Mouse (Mus musculus) colon, adult 2 months (tissue): ENCODE measurements around the gene Galnt3. TPM values are rescaled to one million over a fixed set of nuclear protein-coding genes. Genes with fewer than 3 reads are reported as not detected.

Experiments used
- polyA plus RNA-seq: library from polyadenylated mRNA; depleted of rRNA; stranded (reverse); fragments of >200 nt; gene quantifications from 2 replicates; pipeline ENCODE4 v1.2.3, GENCODE M21; 2012; rRNA removed

Galnt3 gene
- polyA plus RNA-seq, result 13.0 and 13.6 TPM in 2 replicates

DNA sequence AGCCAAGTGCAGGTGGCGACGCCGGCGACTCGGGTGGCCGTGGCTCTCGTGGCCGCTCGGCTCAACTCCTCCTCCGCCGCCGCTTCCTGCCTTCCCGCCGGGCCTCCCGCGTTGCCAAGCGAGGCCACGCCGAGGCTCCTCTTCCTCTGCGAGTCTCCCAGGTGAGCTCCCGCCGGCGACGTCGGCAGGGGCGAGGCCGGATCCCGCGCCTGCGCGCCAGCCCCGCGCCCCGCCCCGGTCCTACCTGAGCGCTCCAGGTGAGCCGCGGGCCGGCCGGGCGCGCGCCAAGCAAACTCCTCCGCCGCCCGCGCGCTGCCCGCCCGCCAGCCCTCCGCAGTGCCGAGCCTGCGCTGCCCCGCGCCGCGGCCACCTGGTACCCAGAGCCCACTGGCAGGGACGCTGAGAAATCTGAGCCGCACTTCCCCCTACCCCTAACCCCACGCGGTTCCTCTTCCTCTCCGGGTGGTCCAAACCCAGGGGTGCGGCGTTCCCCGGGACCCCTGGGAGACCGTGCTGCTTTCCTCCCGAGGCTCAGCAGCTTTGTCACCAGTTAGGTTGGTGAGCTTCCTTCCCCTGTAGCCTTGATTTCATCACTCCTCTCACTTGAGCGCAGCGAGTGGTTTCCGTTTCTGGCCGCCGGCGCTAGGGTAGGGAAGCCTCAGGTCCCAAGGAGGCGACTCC lies at the start of gene Galnt3:
Galnt3 (minus strand) TSS at position 404 of the 681 bp plus-strand sequence.

Other genes with a start within 250 kb of the Galnt3 start
- 1.6 and 1.7 TPM in 2 replicates for gene Ttc21b, start 131.6 kb upstream of the Galnt3 start, polyA plus RNA-seq